Mouse (Mus musculus): ENCODE data around the gene Scrn2. TPM values are rescaled to one million over a fixed set of nuclear protein-coding genes. Genes with fewer than 3 reads are reported as not detected.
A peak's percentile ranks its signal among the peaks of the same experiment; 100 is the strongest.

Gene Scrn2
- polyA plus RNA-seq, 1 experiment from 2014 or later: 15.0 TPM

DNA sequence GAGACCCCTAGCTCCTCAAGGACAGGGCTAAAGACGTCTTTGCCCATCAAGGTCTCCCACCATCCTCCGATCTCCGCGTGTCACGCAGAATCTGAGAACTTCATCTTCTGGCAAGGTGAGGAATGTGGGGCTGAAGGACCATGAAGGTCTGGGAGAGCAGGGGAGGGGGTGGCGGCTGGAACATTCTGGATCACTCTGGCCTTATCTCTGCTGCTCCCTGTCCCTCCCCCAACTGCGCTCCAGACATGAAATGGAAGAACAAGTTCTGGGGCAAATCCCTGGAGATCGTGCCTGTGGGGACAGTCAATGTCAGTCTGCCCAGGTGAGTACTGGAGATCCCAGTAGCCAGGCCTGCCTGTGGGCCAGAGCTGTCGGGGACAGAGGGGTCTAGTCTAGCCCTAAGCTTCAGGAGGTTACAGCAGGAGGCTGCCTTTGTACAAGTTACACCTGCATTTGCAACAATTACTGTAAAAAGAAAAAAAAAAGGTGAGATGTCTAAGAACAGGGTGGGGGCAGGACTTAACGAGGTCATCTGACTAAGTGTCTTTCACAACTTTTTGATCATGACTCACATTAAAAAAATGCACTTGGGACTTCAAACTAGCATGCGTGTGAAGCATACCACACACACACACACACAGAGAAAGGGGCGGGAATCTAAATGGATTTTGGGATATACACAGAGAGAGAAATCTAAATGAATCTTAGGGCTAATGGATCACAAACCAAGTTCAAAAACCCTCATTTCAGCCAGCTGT lies 36.0 kb downstream of the Scrn2 start:
- ATAC-seq (replicated peaks): no peak
- H3K27me3 ChIP-seq (replicated peaks): no peaks in the 10 kb centered on the region
- no peaks in the 10 kb centered on the region for H3K9me3 ChIP-seq
- H3K4me1 ChIP-seq: no peaks in the 10 kb centered on the region
- H3K4me3 ChIP-seq: no peak overlapping the region
- no peak overlapping the region for H3K4me2 ChIP-seq
- WGBS: 89% methylated on average over 12 of the region's 12 CpGs
- no peak overlapping the region for H3K27ac ChIP-seq
- no peak overlapping the region for H3K9ac ChIP-seq
- peaks cover 9% of the 10 kb centered on the region; the same call in 1 of the 2 replicates for H3K36me3 ChIP-seq (replicated peaks)

GRCm38 (mm10) chr11:97066656-97067360 lies 37.1 kb downstream of the Scrn2 start:
- H3K9ac ChIP-seq: no peak overlapping the region
- WGBS: 47% methylated on average over 22 of the region's 22 CpGs
- no peaks in the 10 kb centered on the region for H3K27me3 ChIP-seq (replicated peaks)

DNA sequence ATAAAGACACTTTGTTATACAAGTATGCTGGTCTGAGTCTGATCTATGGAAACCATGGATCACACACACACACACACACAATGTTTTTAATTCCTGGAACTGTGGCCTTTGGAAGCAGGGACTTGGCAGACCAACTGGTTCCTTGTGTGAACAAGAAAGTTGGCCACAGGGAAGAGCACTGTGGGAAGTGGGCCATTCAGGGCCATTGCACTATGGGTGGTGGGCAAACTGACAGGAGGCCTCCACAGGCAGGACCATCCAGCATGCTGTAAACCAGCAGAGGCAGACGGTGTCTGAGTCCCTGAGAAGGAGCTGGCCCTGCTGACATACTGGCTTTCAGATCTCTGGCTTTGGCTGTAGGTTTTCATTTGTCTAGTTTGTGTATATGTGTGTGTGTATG lies 39.6 kb downstream of the Scrn2 start:
- peaks cover 9% of the 10 kb centered on the region; the same call in 1 of the 2 replicates for H3K36me3 ChIP-seq (replicated peaks)
- H3K27me3 ChIP-seq (replicated peaks): no peaks in the 10 kb centered on the region
- H3K4me2 ChIP-seq: no peak overlapping the region
- H3K9ac ChIP-seq: no peak overlapping the region
- H3K9me3 ChIP-seq: no peaks in the 10 kb centered on the region
- no peak overlapping the region for H3K4me3 ChIP-seq
- 38% methylated on average over 1 of the region's 1 CpGs for WGBS
- H3K27ac ChIP-seq: no peak overlapping the region
- no peak for ATAC-seq (replicated peaks)
- no peaks in the 10 kb centered on the region for H3K4me1 ChIP-seq

More at GRCm38 (mm10) chr11:97066656-97067360, 37.1 kb downstream of the Scrn2 start:
- no peaks in the 10 kb centered on the region for H3K4me1 ChIP-seq
- no peak; the same call in 1 of the 2 replicates for ATAC-seq (replicated peaks)
- no peaks in the 10 kb centered on the region for H3K9me3 ChIP-seq
- peaks cover 9% of the 10 kb centered on the region; the same call in 1 of the 2 replicates for H3K36me3 ChIP-seq (replicated peaks)
- H3K4me2 ChIP-seq: no peak overlapping the region
- H3K4me3 ChIP-seq: no peak overlapping the region
- no peak overlapping the region for H3K27ac ChIP-seq

- Histone ChIP-seq H3K9me3 (no peaks in the 10 kb centered on the region), H3K27me3 (replicated peaks) (no peaks in the 10 kb centered on the region), H3K4me1 (no peaks in the 10 kb centered on the region), H3K4me3 (no peak overlapping the region), H3K9ac (no peak overlapping the region), H3K4me2 (no peak overlapping the region), H3K27ac (no peak overlapping the region), H3K36me3 (replicated peaks) (peaks cover 9% of the 10 kb centered on the region; the same call in 1 of the 2 replicates)
- no peak for ATAC-seq (replicated peaks)
- 88% methylated on average over 2 of the region's 2 CpGs for WGBS
These were observed 40.0 kb downstream of the Scrn2 start for GRCm38 (mm10) chr11:97069770-97070169.

GRCm38 (mm10) chr11:97071129-97071528 lies 41.4 kb downstream of the Scrn2 start:
- 83% methylated on average over 1 of the region's 1 CpGs for WGBS
- Histone ChIP-seq H3K4me2 (no peak overlapping the region), H3K4me1 (no peaks in the 10 kb centered on the region), H3K27me3 (replicated peaks) (no peaks in the 10 kb centered on the region), H3K36me3 (replicated peaks) (peaks cover 7% of the 10 kb centered on the region; the same call in 1 of the 2 replicates), H3K27ac (no peak overlapping the region), H3K9ac (no peak overlapping the region), H3K9me3 (no peaks in the 10 kb centered on the region), H3K4me3 (no peak overlapping the region)
- ATAC-seq (replicated peaks): no peak

GRCm38 (mm10) chr11:97072533-97072932 lies 42.8 kb downstream of the Scrn2 start:
- no peak overlapping the region for H3K4me3 ChIP-seq
- no peak overlapping the region for H3K4me2 ChIP-seq
- H3K27me3 ChIP-seq (replicated peaks): no peaks in the 10 kb centered on the region
- H3K27ac ChIP-seq: no peak overlapping the region
- peak; percentile 45; the same call in 1 of the 2 replicates for ATAC-seq (replicated peaks)
- no peaks in the 10 kb centered on the region for H3K9me3 ChIP-seq
- no peaks in the 10 kb centered on the region for H3K4me1 ChIP-seq
- 32% methylated on average over 3 of the region's 3 CpGs for WGBS
- no peak overlapping the region for H3K9ac ChIP-seq
- 0 out of 2 replicates have a peak, but pooled peaks cover 4% of the 10 kb centered on the region for H3K36me3 ChIP-seq (replicated peaks)

DNA sequence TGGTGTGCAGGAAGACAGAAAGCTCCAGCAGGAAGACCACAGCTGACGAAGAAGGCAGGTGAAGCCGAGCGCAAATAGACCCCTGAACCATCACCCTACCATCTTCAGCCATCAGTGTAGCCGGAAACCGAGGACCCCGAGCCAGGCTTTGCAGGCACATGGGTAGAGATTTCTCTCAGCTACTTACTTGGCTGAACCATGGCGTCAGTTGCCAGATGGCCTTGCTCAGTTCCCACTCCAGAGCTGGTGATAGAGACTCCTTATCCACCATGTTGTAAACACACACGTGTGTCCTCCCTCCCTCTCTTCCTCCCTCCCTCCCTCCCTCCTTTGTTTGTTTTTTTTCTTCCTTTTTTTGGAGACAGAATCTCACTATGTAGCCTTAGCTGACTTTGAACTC lies 44.5 kb downstream of the Scrn2 start:
- H3K36me3 ChIP-seq (replicated peaks): no peaks in the 10 kb centered on the region
- no peak overlapping the region for H3K9ac ChIP-seq
- H3K27ac ChIP-seq: no peak overlapping the region
- H3K4me3 ChIP-seq: no peak overlapping the region
- H3K4me1 ChIP-seq: no peaks in the 10 kb centered on the region
- WGBS: 74% methylated on average over 8 of the region's 8 CpGs
- H3K9me3 ChIP-seq: no peaks in the 10 kb centered on the region
- H3K27me3 ChIP-seq (replicated peaks): no peaks in the 10 kb centered on the region
- ATAC-seq (replicated peaks): no peak
- no peak overlapping the region for H3K4me2 ChIP-seq

DNA sequence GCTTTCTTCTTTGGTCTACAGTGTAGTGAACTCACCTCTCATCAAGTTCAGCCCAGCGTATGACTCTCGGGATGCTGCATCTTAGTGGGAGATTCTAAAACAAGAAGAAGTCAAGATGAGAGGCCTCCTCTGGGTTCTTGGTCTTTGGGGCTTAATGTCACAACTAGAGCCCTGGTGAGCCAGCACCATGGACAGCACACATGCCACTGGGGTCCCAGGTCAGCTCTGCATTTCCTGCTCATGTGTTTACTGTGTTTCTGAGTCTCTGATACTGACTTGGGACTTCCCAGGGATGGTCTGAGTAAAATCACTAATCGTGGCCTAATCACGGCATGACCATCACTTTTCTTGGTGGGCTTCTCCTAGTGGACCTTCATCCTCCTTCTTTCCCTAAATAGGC lies 49.0 kb downstream of the Scrn2 start:
- Histone ChIP-seq H3K36me3 (replicated peaks) (no peaks in the 10 kb centered on the region), H3K4me3 (no peak overlapping the region), H3K4me2 (no peak overlapping the region), H3K9ac (no peak overlapping the region), H3K4me1 (0 out of 2 replicates have a peak, but pooled peaks cover 3% of the 10 kb centered on the region), H3K9me3 (no peaks in the 10 kb centered on the region), H3K27ac (no peak overlapping the region), H3K27me3 (replicated peaks) (no peaks in the 10 kb centered on the region)
- no peak for ATAC-seq (replicated peaks)
- WGBS: 59% methylated on average over 4 of the region's 4 CpGs

GRCm38 (mm10) chr11:97080291-97080690 lies 50.6 kb downstream of the Scrn2 start:
- WGBS: 11% methylated on average over 9 of the region's 9 CpGs
- no peaks in the 10 kb centered on the region for H3K27me3 ChIP-seq (replicated peaks)
- no peaks in the 10 kb centered on the region for H3K9me3 ChIP-seq
- no peak overlapping the region for H3K27ac ChIP-seq
- no peak for ATAC-seq (replicated peaks)
- H3K4me2 ChIP-seq: no peak overlapping the region
- H3K4me1 ChIP-seq: 0 out of 2 replicates have a peak, but pooled peaks cover 4% of the 10 kb centered on the region
- H3K9ac ChIP-seq: no peak overlapping the region
- no peaks in the 10 kb centered on the region for H3K36me3 ChIP-seq (replicated peaks)
- no peak overlapping the region for H3K4me3 ChIP-seq

- WGBS: 45% methylated on average over 11 of the region's 11 CpGs
These were observed 53.2 kb downstream of the Scrn2 start for GRCm38 (mm10) chr11:97082977-97083376.

More at GRCm38 (mm10) chr11:97082977-97083376, 53.2 kb downstream of the Scrn2 start:
- Histone ChIP-seq H3K4me1 (0 out of 2 replicates have a peak, but pooled peaks cover 4% of the 10 kb centered on the region), H3K9me3 (no peaks in the 10 kb centered on the region), H3K27me3 (replicated peaks) (no peaks in the 10 kb centered on the region), H3K4me2 (no peak overlapping the region), H3K4me3 (no peak overlapping the region), H3K36me3 (replicated peaks) (no peaks in the 10 kb centered on the region), H3K9ac (no peak overlapping the region), H3K27ac (no peak overlapping the region)
- no peak for ATAC-seq (replicated peaks)

Measured in midbrain, embryonic 15.5 days (tissue).